Mouse (Mus musculus) kidney, postnatal 0 days (tissue): Measurements from ENCODE around the gene Sept9. TPM values are rescaled to one million over a fixed set of nuclear protein-coding genes. Genes with fewer than 3 reads are reported as not detected.

ENCODE experiments used
- ATAC-seq: fragments of 200-750 bp; cut with Nextera tagmentation; replicated peaks from 2 replicates; pipeline ENCODE4 v1.8.0; 2017; ENCODE audit warnings: low read depth, moderate number of reproducible peaks, moderate TSS enrichment, moderate library complexity; ENCODE audit not compliant: low FRiP score
- DNase-seq: peaks from one replicate; pipeline ENCODE4 v3.0.0-alpha.2; 2016; ENCODE audit warnings: low spot score
- H3K27ac ChIP-seq: fragments of 300-500 bp; sonication (generic); 2 replicates; pipeline ENCODE4 v1.5.1; 2014; ENCODE audit warnings: mild to moderate bottlenecking
- H3K27me3 ChIP-seq: fragments of 300-500 bp; sonication (generic); 2 replicates; pipeline ENCODE4 v1.6.1; 2014; ENCODE audit warnings: low read length, mixed read lengths; ENCODE audit not compliant: insufficient read depth
- H3K36me3 ChIP-seq: fragments of 300-500 bp; sonication (generic); 2 replicates; pipeline ENCODE4 v1.6.1; 2014; ENCODE audit warnings: low read length, mixed read lengths; ENCODE audit not compliant: insufficient read depth
- H3K4me1 ChIP-seq: fragments of 300-500 bp; sonication (generic); replicated peaks from 2 replicates; pipeline ENCODE4 v1.6.1; 2014; ENCODE audit warnings: antibody characterized with exemption, low read length, mixed read lengths; ENCODE audit not compliant: insufficient read depth
- H3K4me2 ChIP-seq: fragments of 300-500 bp; sonication (generic); 2 replicates; pipeline ENCODE4 v1.6.1; 2014; ENCODE audit warnings: mild to moderate bottlenecking, low read length, moderate library complexity, mixed read lengths
- H3K4me3 ChIP-seq: fragments of 300-500 bp; sonication (generic); replicated peaks from 2 replicates; pipeline ENCODE4 v1.5.1; 2014; ENCODE audit warnings: low read depth, low read length
- H3K9ac ChIP-seq: fragments of 300-500 bp; sonication (generic); 2 replicates; pipeline ENCODE4 v1.6.1; 2014; ENCODE audit warnings: low read depth, low read length
- H3K9me3 ChIP-seq: fragments of 300-500 bp; sonication (generic); replicated peaks from 2 replicates; pipeline ENCODE4 v1.6.1; 2016; ENCODE audit warnings: low read length, inconsistent platforms, mixed read lengths
- CTCF ChIP-seq: IDR thresholded peaks from 2 replicates; pipeline ENCODE4 v1.5.1; 2016; ENCODE audit warnings: antibody characterized with exemption, low read depth, mild to moderate bottlenecking, moderate library complexity
- WGBS: fragments of 180-500 bp; shearing (Covaris S2); extraction: QIAGEN DNeasy Blood & Tissue Kit; methylation state at CpG from one replicate; pipeline ENCODE4 v1.1.7; 2014; 5-methylcytosine and 5-hydroxymethylcytosine counted together
- polyA plus RNA-seq: library from polyadenylated mRNA; unstranded; fragments of >200 nt; fragmentation: Nextera tagmentation; extraction: Ambion mirVana; gene quantifications from 2 replicates; pipeline ENCODE4 v1.2.1, GENCODE M21; 2015

Gene Sept9
- polyA plus RNA-seq, 1 experiment from 2014 or later = 71.2 TPM

DNA sequence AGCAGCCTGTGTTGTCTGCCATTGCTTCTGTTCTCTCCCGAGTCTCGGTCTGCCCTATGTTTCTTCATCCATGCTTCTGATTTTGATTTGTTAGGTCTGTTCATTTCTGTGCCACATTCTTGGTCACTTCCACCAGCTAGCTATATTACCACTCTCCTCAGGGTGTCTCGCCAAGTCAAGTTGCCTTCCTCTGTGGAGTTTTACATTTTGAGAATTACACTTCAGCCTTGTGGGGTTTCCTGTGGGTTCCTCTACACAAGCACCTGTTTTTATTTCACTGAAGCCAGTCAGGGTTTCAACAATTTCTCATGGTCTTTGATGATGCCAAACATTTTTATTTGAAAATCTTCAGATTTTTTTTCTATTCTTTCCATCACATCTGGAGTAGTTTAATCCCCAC, 16.7 kb upstream of the Sept9 start:
- Histone ChIP-seq H3K4me2 (no peak overlapping the region), H3K9ac (no peak overlapping the region), H3K36me3 (no peaks in the 10 kb centered on the region), H3K27ac (no peak overlapping the region), H3K27me3 (no peaks in the 10 kb centered on the region), H3K4me3 (no peak overlapping the region), H3K9me3 (no peaks in the 10 kb centered on the region; the same call in 1 of the 2 replicates), H3K4me1 (peaks cover 8% of the 10 kb centered on the region; the same call in 1 of the 2 replicates)
- DNase-seq (no peak), ATAC-seq (no peak)
- WGBS = 94% methylated on average over 3 of the region's 3 CpGs
- no peak for TF ChIP-seq CTCF

DNA sequence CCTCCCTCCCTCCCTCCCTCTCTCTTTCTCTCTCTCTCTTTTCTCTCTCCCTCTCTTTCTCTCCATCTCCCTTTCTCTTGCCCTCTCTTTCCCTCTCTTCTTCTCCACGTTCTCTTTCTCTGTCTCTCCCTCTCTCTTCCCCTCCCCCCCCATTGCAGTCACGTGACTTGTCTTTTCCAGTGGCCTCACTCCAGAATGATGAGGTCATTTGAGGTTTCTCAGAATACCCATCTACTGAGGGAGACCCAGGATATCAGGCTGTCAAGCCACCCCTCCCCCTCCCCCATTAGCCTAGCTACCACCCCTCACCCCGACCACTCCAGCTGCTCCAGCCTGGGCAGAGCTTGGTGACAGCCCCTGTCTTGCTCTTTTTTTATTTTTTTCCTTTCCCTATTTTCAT, 16.2 kb upstream of the Sept9 start:
- ATAC-seq (no peak), DNase-seq (no peak)
- TF ChIP-seq CTCF = no peak
- Histone ChIP-seq H3K27ac (no peak overlapping the region), H3K9me3 (no peaks in the 10 kb centered on the region; the same call in 1 of the 2 replicates), H3K9ac (no peak overlapping the region), H3K4me1 (peaks cover 8% of the 10 kb centered on the region; the same call in 1 of the 2 replicates), H3K27me3 (no peaks in the 10 kb centered on the region), H3K36me3 (no peaks in the 10 kb centered on the region), H3K4me3 (no peak overlapping the region), H3K4me2 (no peak overlapping the region)
- 75% methylated on average over 3 of the region's 3 CpGs for WGBS

DNA sequence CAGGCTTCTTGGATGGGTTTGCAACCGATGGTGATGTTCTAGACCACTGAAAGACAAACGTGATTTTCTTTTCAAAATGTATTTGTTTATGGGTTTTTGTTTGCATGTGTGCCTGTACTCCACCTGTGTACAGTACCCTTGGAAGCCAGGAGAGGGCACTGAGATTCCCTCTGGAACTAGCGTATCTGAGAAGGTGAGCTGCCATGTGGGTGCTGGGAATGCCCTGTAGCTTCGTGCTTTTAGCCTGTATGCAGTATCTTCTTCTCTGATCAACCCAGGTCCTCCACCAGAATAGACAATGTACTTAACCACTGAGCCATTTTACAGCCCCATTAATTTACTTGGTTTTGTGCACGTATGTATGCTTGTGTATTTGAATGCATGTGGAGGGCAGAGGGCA, 15.6 kb upstream of the Sept9 start:
- no peak overlapping the region for H3K27ac ChIP-seq
- H3K27me3 ChIP-seq = no peaks in the 10 kb centered on the region
- no peaks in the 10 kb centered on the region for H3K36me3 ChIP-seq
- DNase-seq (no peak), ATAC-seq (no peak)
- TF ChIP-seq CTCF = peak; percentile 42; the same call in 1 of the 2 replicates
- peaks cover 8% of the 10 kb centered on the region; the same call in 1 of the 2 replicates for H3K4me1 ChIP-seq
- no peak overlapping the region for H3K9ac ChIP-seq
- no peak overlapping the region for H3K4me3 ChIP-seq
- 74% methylated on average over 5 of the region's 5 CpGs for WGBS
- no peak overlapping the region for H3K4me2 ChIP-seq
- H3K9me3 ChIP-seq = no peaks in the 10 kb centered on the region; the same call in 1 of the 2 replicates

DNA sequence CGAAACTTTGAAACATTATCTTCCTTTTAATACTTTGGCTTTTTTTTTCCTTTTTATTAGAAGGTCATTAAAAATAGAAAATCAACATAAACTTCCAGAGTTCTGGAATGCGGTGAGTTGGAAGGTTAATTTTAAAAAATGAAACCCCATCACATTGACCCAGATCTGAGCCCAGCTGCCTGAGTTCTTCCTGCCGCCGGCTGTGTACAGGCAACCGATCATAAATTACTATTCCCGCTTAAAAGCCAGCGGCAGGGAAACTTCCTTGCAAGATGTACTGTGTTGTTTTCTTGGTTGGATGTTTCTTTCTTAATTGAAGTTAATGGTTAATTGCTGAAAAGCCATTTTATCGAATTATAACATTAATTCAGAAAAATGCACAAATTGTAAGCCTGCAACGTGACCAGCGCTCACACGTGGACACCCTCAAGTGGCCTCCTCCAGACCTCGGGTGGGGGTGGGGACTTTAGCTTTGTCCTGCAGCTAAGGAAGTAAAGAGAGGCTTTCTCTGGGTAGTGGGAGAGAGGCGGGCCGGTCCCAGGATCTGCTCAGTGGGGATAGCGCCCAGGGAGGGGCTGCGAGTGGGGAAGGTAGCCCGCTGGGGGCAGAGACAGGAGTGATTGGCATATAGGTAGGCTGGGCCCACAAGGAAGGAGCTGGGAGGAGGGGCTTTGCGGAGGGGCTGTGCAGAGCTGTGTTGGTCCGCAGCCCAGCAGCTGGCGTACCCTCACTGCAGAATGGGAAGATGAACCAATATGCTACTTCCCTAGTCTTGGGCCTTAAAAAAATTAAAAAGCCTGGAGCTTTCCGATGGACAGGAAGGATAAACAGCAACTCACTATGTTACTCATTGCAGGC, 14.2 kb upstream of the Sept9 start:
- Histone ChIP-seq H3K9me3 (no peaks in the 10 kb centered on the region; the same call in 1 of the 2 replicates), H3K4me2 (peak overlapping the region; percentile 14; the same call in 1 of the 2 replicates), H3K36me3 (no peaks in the 10 kb centered on the region), H3K27ac (peak overlapping the region; percentile 87), H3K27me3 (no peaks in the 10 kb centered on the region), H3K4me1 (peaks cover 8% of the 10 kb centered on the region; the same call in 1 of the 2 replicates), H3K9ac (peak overlapping the region; percentile 32; the same call in 1 of the 2 replicates), H3K4me3 (no peak overlapping the region)
- DNase-seq = peak; percentile 95
- WGBS = 15% methylated on average over 21 of the region's 21 CpGs
- no peak for TF ChIP-seq CTCF
- ATAC-seq = no peak; the same call in 1 of the 2 replicates

DNA sequence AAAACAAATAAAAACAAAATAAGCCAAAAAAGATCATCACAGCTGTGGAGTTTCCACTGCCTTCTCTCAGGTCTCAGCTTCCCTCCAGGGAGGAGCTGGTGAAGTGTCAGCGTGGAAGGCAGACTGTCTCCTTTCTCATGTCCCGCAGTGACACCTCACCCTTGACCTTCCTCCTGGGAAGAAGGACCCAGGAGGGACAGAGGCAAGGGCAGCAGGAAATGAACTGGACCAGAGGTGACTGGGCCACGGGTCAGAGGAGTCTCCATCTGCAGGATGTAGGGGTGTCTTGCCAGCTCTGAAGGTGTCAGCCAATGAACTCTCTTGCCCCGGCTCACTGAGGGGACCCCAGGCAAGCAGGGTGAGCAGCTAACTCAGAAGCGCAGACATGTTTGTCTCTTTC, 7.9 kb upstream of the Sept9 start:
- no peak overlapping the region for H3K9ac ChIP-seq
- no peak overlapping the region for H3K4me3 ChIP-seq
- DNase-seq (no peak), ATAC-seq (no peak)
- no peaks in the 10 kb centered on the region for H3K36me3 ChIP-seq
- H3K4me2 ChIP-seq = no peak overlapping the region
- no peak overlapping the region for H3K27ac ChIP-seq
- 32% methylated on average over 5 of the region's 5 CpGs for WGBS
- H3K9me3 ChIP-seq = no peaks in the 10 kb centered on the region
- no peak for TF ChIP-seq CTCF
- H3K4me1 ChIP-seq = 0 out of 2 replicates have a peak, but pooled peaks cover 2% of the 10 kb centered on the region
- no peaks in the 10 kb centered on the region for H3K27me3 ChIP-seq

DNA sequence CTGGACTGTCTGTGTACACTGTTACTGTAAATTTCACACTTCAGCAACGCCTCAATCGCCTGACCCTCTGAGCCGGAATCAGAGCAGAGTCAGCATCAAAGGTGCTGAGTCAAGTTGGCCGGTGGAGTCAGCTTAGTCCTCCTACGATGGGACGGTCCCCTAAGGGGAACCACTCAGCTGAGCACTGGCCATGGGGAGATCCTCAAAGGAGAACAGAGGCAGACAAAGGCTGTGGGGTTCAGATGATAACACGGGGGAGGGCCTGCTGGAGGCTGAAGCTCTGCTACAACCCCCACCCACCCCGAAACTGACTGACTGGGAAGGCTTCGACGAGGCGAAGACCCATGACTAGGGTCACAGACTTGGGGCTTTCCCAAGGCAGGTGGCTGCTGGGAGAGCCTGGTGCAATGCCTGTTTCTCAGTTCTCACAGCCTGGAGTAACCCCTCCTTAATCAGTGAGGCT, 5.0 kb upstream of the Sept9 start:
- Histone ChIP-seq H3K4me3 (no peak overlapping the region), H3K27me3 (no peaks in the 10 kb centered on the region), H3K4me2 (no peak overlapping the region), H3K4me1 (0 out of 2 replicates have a peak, but pooled peaks cover 4% of the 10 kb centered on the region), H3K9ac (no peak overlapping the region), H3K9me3 (no peaks in the 10 kb centered on the region), H3K36me3 (no peaks in the 10 kb centered on the region), H3K27ac (no peak overlapping the region)
- TF ChIP-seq CTCF = no peak
- WGBS = 37% methylated on average over 11 of the region's 11 CpGs
- ATAC-seq (0 out of 2 replicates have a peak, but pooled peaks have one; percentile 23), DNase-seq (no peak)
